Mouse (Mus musculus) frontal cortex, postnatal 14 days (tissue): ENCODE measurements around the gene Cacna2d4.

Experiments
- DNase-seq, 2 experiments: peaks; one replicate each; pipeline ENCODE4 v3.0.0; 2022; ENCODE audit warnings: low spot score in 2 of 2

Cacna2d4 gene

GRCm38 (mm10) chr6:119220297-119220696 lies 16.0 kb upstream of the Cacna2d4 start:
- peak in 1 of 2 experiments; percentile 64 for DNase-seq

- no peak for DNase-seq
These were observed 11.7 kb upstream of the Cacna2d4 start for GRCm38 (mm10) chr6:119224451-119225195.

DNA sequence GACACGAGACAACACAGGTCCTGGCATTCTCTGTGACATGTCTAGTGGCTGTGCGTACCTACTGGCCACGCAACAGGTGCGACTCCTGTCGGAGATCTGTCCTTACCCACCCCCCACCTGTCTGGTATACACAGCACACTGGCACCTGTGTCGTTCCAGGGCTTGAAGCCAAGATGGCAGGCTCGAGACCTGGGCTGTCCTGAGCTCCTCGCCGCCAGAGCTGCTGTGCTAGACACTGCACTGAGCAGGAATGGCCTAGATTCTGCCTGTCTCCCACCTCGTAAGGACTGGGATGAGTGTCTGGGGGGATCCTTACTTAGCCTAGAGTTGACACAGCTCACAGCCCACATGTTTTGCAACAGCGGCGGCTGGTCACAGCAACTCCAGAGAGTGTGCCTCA lies 11.1 kb upstream of the Cacna2d4 start:
- no peak for DNase-seq

GRCm38 (mm10) chr6:119225731-119226130 lies 10.6 kb upstream of the Cacna2d4 start:
- DNase-seq: peak in 1 of 2 experiments; percentile 3

- DNase-seq: no peak
These were observed 9.3 kb upstream of the Cacna2d4 start for GRCm38 (mm10) chr6:119227001-119227400.

DNA sequence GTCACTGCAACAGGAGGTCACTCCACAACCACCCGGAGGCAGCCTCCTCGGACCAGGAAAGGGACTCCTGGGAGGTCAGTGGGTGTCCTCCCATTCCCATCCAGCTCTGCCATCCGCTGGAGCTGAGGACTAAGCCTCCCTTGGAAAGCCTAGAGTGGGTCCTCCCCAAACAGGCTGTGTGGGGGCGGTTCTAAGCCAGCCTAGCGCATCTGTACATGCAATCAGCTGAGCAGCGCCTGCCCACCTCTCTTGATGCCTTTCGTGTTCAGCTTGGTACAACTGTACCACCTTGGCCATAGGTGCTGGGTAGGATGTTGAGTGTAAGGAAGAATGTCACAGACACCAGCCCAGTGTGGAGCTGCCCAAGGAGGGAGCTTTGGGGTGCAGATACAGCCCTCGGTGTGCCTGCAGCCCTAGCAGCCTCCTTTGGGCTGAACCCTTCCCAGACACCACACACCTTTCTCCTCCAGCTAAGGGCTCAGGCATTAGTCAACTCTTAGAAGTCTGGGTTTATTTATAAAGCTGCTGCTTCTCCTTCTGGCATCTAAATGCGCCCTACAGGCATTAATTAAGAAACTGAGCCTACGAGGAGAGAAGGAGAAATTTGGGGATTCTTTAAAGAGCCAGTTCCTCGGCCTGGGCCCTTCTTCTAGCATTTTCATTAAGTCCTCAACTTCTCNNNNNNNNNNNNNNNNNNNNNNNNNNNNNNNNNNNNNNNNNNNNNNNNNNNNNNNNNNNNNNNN lies 7.3 kb upstream of the Cacna2d4 start:
- no peak for DNase-seq

- no peak for DNase-seq
These were observed 3.3 kb upstream of the Cacna2d4 start for GRCm38 (mm10) chr6:119233066-119233465.

DNA sequence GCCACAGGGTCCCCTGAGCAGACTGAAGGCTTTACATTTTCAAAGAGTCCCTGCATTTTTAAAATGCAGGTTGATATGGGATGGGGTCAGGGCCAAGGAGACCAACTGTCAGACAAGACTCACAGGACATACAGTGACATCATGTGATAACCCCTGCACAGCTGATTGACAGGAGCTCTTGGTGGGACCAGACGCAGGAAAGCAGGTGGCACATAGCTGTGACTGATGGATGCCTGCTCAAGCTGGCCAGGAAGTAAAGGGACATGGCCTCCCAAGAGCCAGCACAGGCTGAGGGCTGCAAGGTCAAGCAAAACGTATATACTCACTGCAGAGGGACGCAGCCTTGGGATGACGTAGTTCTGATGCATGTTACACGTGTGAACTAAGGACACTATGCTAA lies 885 bp upstream of the Cacna2d4 start:
- DNase-seq: no peak

DNA sequence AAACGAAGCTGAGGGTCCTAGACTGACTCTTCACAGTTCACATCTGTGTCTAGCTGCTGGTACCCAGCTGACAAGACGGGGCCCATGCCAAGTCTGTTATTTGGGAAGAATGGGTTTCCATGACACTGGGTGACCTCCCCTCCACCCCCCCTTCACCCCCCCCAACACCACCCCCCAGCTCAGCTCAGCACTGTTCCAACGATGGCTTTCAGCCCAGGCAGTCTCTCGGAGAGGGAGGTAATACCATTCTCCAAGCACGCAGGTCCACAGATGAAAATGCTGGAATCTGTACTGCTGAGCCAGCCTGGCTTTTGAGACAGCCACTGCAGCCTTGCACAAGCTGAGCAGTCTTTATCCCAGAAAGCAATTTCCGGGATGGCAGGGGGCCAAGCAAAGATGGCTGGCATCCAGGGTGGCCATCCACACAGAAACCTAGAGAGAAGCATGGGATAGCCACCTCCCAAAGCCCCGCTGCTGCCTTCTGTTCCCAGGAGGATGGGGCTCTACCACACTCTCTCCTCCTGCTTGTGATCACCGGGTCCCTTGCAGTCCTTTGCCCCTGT lies 1.2 kb downstream of the Cacna2d4 start:
- DNase-seq: peak; percentile 67 to 71

DNA sequence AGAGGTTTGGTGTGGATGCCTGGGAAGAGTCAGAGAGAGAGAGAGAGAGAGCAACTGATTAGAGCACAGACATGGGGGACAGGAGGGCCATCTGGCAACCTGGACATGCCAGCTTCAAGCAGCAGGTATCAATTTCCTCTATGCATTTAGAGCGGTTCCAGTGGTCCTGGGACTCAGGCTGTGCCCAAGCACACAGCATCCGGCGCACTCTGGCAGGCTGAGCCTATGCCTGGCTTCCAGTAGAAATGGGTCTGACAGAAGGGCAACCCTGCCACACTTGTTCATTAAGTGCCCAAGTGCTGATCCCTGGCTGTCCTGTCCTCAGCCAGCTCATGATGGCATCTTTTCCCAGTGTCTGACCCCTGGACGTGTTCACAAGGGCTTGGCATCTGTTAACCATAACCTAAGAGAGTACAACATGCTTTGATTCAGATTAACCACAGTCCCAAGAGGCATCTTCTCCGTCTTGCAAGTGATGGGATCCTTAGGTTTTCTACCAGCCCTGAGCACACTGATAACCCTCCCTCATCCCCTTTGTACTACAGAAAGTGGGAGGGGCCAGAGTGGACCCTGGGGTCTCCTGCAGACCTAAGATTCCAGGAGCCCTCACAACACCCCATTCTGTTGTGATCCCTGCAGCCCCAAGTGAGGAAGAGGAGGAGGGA lies 3.1 kb downstream of the Cacna2d4 start:
- DNase-seq: no peak

DNA sequence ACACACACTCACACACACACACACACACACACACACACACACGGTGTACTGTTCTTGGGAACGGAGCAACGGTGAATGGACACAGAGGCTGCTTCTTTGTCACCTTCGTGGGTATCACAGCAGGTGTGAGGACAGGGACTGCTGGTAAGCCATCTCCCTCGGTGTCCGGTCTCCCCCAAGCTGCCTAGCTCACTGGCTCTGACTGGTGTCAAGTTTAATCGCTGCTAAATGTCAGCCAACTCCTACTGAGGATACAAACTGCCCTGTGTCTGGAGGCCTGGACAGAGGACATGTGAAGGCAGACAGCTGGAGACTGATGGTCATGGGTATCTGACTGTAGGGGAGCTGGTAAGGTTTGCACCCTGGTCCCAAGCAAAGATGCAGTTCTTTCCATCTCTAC lies 3.9 kb downstream of the Cacna2d4 start:
- DNase-seq: no peak

DNA sequence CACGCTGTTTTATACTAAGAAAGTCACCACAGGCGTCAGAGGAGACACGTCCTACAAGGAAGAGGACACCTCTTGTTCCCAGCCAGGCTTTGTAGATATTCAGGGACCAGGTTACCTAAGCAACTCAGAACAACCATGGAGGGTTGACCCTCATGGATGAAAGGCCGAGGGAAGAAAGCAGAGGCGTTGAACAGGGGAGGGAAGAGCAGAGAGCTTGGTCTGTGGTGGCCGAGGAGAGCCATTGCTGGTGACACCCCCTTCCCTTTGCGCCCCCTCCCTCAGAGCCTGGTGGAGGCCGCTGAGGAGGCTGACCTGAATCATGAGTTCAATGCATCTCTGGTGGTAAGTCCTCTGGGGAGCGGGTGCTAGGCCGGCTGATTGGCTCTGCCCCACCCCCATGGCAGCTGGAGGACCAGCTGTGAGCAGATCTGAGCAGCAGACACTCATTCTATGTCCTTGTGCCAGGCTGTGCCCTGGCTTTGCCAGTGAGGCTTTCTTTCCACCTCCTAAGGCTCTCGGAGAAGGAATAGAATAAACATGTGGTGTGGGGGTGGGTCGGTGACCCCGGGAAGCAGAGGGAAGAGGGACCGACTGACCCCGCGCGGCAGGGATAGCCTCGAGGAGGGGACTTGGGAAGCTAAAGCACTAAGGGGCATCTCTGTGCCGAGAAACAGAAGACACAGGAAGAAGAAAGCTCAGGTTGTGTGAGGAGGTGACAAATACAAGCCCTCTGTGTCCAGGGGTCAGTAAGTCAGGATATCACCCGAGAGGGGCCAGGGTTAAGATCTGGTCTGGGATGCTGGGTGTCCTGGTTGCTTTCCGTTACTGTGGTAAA lies 4.8 kb downstream of the Cacna2d4 start:
- no peak for DNase-seq

DNA sequence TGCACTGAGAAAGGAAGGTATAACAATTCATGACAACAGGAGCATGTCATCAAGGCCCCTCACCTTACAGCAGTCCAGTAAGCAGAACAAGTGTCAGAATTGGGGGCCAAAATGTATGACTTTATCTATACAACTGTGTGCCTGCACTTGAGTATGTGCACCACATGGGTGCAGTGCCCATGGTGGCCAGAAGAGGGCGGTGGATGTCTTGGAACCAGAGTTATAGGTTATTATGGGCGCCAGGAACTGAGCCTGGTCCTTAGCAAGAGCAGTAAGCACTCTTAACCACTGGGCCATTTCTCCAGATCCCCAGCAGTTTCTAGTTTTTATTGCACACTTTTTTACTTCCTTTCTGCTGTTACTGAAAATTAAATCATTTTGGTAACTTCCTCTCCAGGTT lies 9.8 kb downstream of the Cacna2d4 start:
- no peak for DNase-seq

- no peak for DNase-seq
These were observed 12.3 kb downstream of the Cacna2d4 start for GRCm38 (mm10) chr6:119248578-119248977.

GRCm38 (mm10) chr6:119249726-119250125 lies 13.4 kb downstream of the Cacna2d4 start:
- no peak for DNase-seq

- no peak for DNase-seq
These were observed 15.4 kb downstream of the Cacna2d4 start for GRCm38 (mm10) chr6:119251704-119252103.

DNA sequence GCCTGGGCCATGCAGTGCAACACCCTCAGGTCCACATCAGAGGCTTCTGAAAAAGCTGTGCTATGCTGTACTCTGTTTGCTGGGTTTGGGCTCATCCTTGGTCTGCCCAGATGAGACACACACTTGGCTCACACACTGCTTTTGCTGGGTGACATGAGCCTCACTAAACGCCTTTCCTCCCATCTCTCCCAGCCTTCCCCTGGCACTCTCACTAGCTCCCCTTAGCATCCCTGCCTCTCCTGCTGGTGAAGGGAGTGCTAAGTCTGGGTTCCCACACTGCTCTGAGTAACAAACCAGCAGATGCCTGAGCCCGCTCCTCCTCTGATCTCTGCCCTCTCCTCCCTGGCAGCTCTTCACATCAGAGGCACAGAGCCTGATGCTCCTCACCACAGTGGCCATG lies 40.4 kb downstream of the Cacna2d4 start:
- DNase-seq: no peak

DNA sequence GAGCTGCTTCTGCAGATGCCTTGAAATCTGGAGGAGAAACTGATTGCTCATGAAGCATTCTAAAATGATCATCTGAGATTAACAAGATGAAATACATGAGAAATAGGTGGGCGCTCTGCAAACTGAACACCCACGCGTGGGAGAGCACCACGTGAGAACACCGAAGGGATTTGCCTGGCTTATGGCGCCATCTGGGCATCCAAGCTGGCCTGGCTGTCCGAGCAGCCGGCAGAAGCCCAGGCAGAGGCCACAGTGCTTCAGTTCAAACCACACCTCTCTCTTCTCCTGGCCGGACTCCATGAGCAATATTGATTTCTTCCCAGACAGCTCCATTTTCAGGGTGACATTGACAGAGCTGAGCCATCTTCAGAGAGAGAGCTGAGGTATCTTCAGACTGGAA lies 44.4 kb downstream of the Cacna2d4 start:
- DNase-seq: peak; percentile 41 to 49

GRCm38 (mm10) chr6:119301310-119301709 lies 65.0 kb downstream of the Cacna2d4 start:
- no peak for DNase-seq

DNA sequence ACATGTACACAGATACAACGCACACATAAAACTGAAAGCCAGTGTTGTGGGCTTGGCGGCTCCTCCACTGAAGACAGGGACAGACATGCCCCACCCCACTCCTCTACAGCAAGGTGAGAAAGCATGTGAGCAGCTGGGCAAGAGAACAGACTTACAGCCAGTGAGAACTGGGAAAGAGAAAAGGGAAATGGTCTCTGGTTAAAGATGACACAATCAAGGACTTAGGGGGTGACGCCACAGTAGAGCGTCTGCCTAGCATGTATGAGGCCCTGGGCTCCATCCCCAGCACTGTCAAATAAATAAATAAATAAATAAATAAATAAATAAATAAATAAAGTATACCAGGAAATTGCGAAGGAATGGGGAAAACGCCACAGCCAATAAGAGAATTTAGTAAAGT lies 67.0 kb downstream of the Cacna2d4 start:
- DNase-seq: no peak

DNA sequence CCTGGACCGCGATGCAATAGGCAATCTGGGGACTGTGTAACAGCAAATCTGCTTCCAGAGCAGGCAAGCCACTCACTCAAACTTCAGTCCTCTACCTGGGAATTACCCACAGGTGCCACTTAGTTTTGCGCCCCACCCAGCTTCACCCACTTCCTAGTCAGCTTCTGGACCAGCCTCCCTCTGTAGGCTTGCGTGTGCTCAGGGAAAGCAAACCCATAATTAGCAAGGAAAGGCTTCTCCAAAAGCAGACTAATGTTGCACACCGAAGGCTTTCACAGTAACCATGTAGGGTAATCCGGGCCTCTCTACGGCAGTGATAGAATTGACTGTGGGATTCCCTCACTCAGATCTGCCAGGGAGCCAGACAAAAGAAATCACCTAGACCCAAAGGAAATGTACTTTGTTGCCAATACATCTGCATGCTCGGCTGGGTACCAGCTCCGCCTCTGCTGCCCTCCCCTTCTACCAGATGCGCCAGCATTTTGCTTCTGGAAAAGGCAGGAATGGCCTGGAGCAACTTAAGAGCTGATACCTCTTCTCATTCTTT lies 71.6 kb downstream of the Cacna2d4 start:
- peak in 1 of 2 experiments; percentile 4 for DNase-seq
